Mouse (Mus musculus) large intestine, adult 2 months (tissue): ENCODE data around the gene Txnrd3. TPM values are rescaled to one million over a fixed set of nuclear protein-coding genes. Genes with fewer than 3 reads are reported as not detected.
A peak's percentile ranks its signal among the peaks of the same experiment; 100 is the strongest.

Source experiments
- DNase-seq: peaks from one replicate; pipeline ENCODE4 v3.0.0-alpha.2; 2012; ENCODE audit warnings: low read depth, low spot score
- WGBS: fragments of 180-500 bp; shearing (Covaris S2); methylation state at CpG from one replicate; pipeline ENCODE4 v1.1.7; 2018; 5-methylcytosine and 5-hydroxymethylcytosine counted together
- polyA plus RNA-seq: library from polyadenylated mRNA; depleted of rRNA; stranded (reverse); fragments of >200 nt; gene quantifications from 2 replicates; pipeline ENCODE4 v1.2.3, GENCODE M21; 2012

Gene Txnrd3
- polyA plus RNA-seq, 1 experiment = 2.7 TPM

- 74% methylated on average over 8 of the region's 8 CpGs for WGBS
- DNase-seq = no peak
These were observed 6.1 kb downstream of the Txnrd3 start for GRCm38 (mm10) chr6:89649897-89650296.

GRCm38 (mm10) chr6:89651770-89652169 is 8.0 kb downstream of the Txnrd3 start:
- no peak for DNase-seq

- WGBS = 59% methylated on average over 3 of the region's 3 CpGs
- no peak for DNase-seq
These were observed 11.2 kb downstream of the Txnrd3 start for GRCm38 (mm10) chr6:89655011-89655410.

GRCm38 (mm10) chr6:89658342-89658741 is 14.6 kb downstream of the Txnrd3 start:
- no peak for DNase-seq
- 71% methylated on average over 3 of the region's 3 CpGs for WGBS

GRCm38 (mm10) chr6:89658931-89659330 is 15.1 kb downstream of the Txnrd3 start:
- no peak for DNase-seq
- 78% methylated on average over 6 of the region's 6 CpGs for WGBS

- DNase-seq = no peak
- 36% methylated on average over 7 of the region's 7 CpGs for WGBS
These were observed 16.1 kb downstream of the Txnrd3 start for GRCm38 (mm10) chr6:89659692-89660423.

- no peak for DNase-seq
- WGBS = 74% methylated on average over 1 of the region's 1 CpGs
These were observed 16.7 kb downstream of the Txnrd3 start for GRCm38 (mm10) chr6:89660490-89660889.

- 89% methylated on average over 3 of the region's 3 CpGs for WGBS
These were observed 18.7 kb downstream of the Txnrd3 start for GRCm38 (mm10) chr6:89662521-89662920.

GRCm38 (mm10) chr6:89665155-89665554 is 21.4 kb downstream of the Txnrd3 start:
- no peak for DNase-seq
- 78% methylated on average over 8 of the region's 8 CpGs for whole genome bisulfite sequencing

More at GRCm38 (mm10) chr6:89662521-89662920, 18.7 kb downstream of the Txnrd3 start:
- no peak for DNase-seq

- WGBS = 77% methylated on average over 7 of the region's 7 CpGs
- DNase-seq = no peak
These were observed 21.9 kb downstream of the Txnrd3 start for GRCm38 (mm10) chr6:89665667-89666066.

GRCm38 (mm10) chr6:89666976-89667375 is 23.2 kb downstream of the Txnrd3 start:
- 84% methylated on average over 3 of the region's 3 CpGs for WGBS

GRCm38 (mm10) chr6:89669556-89669955 is 25.8 kb downstream of the Txnrd3 start:
- 85% methylated on average over 6 of the region's 6 CpGs for WGBS
- no peak for DNase-seq

More at GRCm38 (mm10) chr6:89666976-89667375, 23.2 kb downstream of the Txnrd3 start:
- no peak for DNase-seq

GRCm38 (mm10) chr6:89671431-89671830 is 27.6 kb downstream of the Txnrd3 start:
- DNase-seq = no peak
- WGBS = 77% methylated on average over 6 of the region's 6 CpGs

GRCm38 (mm10) chr6:89672641-89673040 is 28.9 kb downstream of the Txnrd3 start:
- 86% methylated on average over 7 of the region's 7 CpGs for WGBS
- no peak for DNase-seq

GRCm38 (mm10) chr6:89673135-89673780 is 29.5 kb downstream of the Txnrd3 start:
- 82% methylated on average over 11 of the region's 11 CpGs for WGBS

GRCm38 (mm10) chr6:89678522-89678921 is 34.7 kb downstream of the Txnrd3 start:
- WGBS = 78% methylated on average over 4 of the region's 4 CpGs

More at GRCm38 (mm10) chr6:89673135-89673780, 29.5 kb downstream of the Txnrd3 start:
- DNase-seq = no peak

GRCm38 (mm10) chr6:89679291-89679835 is 35.6 kb downstream of the Txnrd3 start:
- 18% methylated on average over 10 of the region's 10 CpGs for WGBS
- peak; percentile 29 for DNase-seq

More at GRCm38 (mm10) chr6:89678522-89678921, 34.7 kb downstream of the Txnrd3 start:
- DNase-seq = no peak

GRCm38 (mm10) chr6:89680155-89680554 is 36.4 kb downstream of the Txnrd3 start:
- peak; percentile 28 for DNase-seq
- WGBS = 11% methylated on average over 8 of the region's 8 CpGs

- WGBS = 42% methylated on average over 1 of the region's 1 CpGs
- DNase-seq = no peak
These were observed 40.4 kb downstream of the Txnrd3 start for GRCm38 (mm10) chr6:89684231-89684630.

GRCm38 (mm10) chr6:89687100-89687499 is 43.3 kb downstream of the Txnrd3 start:
- no peak for DNase-seq
- 82% methylated on average over 1 of the region's 1 CpGs for WGBS

- no peak for DNase-seq
These were observed 62.8 kb downstream of the Txnrd3 start for GRCm38 (mm10) chr6:89706624-89707023.

More at GRCm38 (mm10) chr6:89706624-89707023, 62.8 kb downstream of the Txnrd3 start:
- 67% methylated on average over 2 of the region's 2 CpGs for WGBS
